Mouse (Mus musculus) retina, embryonic 14.5 days (tissue): ENCODE results near the gene Fam122a.

Experiments used
- DNase-seq: peaks from one replicate; pipeline ENCODE4 v3.0.0-alpha.2; 2015; ENCODE audit warnings: low spot score

Gene Fam122a

GRCm38 (mm10) chr19:24490275-24490674, 13.1 kb upstream of the Fam122a start:
- DNase-seq, result peak; percentile 29

GRCm38 (mm10) chr19:24486433-24487296, 9.5 kb upstream of the Fam122a start:
- DNase-seq, result no peak

- DNase-seq, result no peak
These were observed 7.5 kb upstream of the Fam122a start for GRCm38 (mm10) chr19:24484612-24485194.

DNA sequence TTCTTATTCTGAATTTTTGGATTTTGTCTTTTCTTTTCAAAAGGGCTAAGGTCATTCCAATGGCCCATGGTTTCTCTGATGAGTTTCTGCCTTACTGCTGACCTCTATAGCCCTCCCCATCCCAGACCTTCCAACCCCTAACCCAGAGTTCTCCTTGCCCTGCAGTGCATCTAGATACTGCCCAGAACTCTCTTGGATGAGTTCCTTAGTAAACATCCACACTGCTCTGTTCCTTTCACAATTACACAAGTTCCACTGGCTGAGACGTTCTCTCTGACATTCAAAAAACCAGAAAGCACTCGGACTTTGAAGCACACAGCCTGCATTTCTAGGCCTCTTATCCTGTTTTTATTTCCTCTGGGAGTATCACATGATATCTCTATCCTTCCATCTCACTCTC, 3.8 kb upstream of the Fam122a start:
- DNase-seq, result no peak

GRCm38 (mm10) chr19:24476461-24476860, 695 bp downstream of the Fam122a start:
- DNase-seq, result peak; percentile 44

DNA sequence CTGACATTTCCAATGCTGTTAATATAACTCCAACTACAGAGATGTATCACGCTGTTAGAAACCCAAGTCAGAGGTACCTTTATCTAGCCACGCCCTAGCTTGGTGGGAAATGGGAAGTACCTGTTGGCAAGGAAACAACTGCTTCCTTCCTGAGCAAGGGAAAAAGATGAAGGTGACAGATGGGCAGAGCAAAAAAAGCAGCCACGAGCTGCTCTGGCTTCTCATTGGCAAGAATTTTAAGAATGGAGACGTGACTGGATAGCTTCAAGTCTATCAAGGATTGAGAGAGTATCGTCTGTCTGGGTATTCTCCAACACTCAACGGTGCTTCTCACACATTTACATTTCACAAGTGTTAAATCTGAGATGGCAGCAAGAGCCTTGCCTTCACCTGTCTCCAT, 1.9 kb downstream of the Fam122a start:
- peak; percentile 15 for DNase-seq

DNA sequence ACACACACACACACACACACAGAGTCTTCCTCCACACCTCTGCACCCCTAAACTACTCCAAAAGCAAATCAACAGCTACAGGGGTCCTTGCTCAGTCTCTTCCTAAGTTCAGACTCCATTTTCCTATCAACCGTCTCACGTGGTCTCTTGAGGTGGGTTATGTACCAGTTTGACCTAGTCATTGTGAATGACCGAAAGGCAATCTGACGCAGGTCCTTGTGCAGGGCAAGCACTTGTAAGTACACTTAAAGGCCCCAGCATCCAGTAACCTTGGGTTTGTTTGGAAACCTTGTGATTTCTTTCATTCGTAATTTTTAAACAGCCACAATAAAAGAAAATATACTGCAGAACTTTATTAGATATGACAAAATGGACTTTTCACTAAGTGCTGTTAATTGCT, 4.6 kb downstream of the Fam122a start:
- DNase-seq, result peak; percentile 20

GRCm38 (mm10) chr19:24471538-24471937, 5.6 kb downstream of the Fam122a start:
- peak; percentile 41 for DNase-seq

DNA sequence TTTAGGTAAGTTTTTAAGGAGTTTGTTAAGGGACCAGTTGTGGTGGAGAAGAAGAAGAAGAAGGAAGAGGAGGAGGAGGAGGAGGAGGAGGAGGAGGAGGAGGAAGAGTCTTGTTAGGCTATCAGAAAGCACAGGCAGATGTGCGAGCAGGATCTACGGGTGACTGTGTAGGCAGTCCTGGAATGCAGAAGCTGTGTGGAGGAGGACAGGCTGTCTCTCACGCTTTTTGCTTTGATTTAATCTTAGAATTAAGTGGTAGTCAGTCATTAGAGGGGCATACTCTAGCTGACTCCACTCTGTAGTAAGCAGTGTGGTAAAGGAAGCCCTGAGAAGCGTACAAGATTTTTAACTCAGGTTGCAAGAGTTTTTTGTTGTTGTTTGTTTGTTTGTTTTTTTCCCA, 7.9 kb downstream of the Fam122a start:
- no peak for DNase-seq

DNA sequence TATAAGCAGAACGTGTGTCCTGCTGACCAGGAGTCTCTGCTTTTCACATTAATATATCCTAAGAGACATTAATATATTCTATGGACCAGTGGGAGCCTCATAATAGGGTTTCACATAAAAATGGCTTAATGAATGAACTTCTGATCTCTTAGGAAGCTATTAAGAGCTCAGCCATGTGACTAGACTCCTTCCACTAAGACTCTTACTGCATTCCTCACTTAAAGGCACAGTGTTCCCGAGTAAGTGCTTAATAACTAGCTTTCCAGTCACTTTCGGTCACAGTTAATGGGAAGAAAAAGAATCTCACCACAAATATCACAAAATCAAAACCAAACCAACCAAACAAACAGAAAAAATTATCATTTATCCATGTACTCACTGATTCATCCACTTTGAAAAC, 8.5 kb downstream of the Fam122a start:
- peak; percentile 38 for DNase-seq

DNA sequence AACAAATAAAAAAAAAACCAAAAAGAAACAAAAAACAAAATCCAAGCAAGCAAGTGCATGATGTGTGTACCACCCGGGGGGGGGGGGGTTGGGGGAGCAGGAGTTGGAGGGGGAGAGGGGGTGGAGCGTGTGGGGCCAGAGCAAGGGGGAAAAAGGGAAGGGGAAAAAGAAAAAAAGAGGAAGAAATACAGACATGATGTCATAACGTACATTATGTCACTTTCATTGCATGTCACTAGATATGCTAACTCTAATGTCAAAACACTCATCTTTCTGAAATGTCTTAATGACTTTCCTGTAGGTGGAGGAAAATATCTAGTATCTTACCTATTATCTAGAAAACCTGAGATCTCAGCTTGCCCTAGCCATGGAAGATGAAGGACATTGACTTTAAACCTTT, 14.1 kb downstream of the Fam122a start:
- DNase-seq, result no peak

DNA sequence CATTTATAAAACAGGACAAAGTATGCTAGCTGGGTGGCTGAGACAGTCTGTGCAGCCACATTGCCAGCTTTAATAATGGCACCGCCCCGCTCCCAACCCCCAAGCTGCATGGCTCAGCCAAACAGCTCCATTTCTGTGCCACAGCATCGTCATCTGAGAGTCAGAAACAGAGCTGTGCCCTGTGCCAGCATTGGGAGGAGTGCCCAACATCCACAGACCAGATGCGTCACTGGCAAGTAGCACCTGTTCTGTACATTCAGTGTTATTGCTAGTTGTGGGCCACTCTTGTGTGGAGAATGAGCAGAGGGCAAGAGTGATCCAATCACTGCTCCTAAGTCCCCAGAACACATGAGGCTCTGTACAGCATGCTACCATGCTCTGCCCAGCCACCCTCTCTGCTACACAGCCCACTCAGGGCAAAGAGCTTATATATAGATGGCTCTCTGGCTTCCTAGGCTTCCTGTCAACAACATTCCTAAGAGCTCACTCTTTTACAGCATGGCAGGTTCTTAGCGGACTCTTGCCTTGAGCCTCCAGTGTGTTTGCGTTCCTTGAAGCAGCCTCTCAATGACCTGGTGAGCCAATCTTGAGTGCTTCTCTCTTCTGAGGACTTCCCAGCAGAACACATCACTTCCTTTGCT, 20.4 kb downstream of the Fam122a start:
- DNase-seq, result no peak

GRCm38 (mm10) chr19:24455249-24455960, 21.8 kb downstream of the Fam122a start:
- DNase-seq, result no peak

GRCm38 (mm10) chr19:24454451-24454850, 22.7 kb downstream of the Fam122a start:
- DNase-seq, result no peak

DNA sequence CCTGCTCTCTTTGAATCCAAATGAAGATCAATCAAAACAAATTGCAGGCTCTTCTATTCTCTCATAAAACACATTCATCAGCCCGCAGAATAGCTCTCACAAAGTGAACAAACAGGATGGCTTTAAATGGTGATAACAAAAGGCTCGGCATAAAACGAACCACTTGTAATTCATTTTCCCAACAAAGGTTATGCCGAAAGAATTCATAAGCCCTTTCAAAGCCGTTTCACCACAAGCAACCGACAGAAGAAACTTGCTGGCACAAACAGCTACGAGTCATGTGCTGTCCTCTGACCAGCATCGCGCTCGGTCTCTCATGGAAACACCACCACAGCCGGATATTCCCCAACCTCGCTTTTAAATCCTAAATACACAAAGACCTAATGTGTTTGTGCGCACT, 23.8 kb downstream of the Fam122a start:
- peak; percentile 40 for DNase-seq

- peak; percentile 77 for DNase-seq
These were observed 24.7 kb downstream of the Fam122a start for GRCm38 (mm10) chr19:24452441-24452898.

- DNase-seq, result peak; percentile 42
These were observed 25.5 kb downstream of the Fam122a start for GRCm38 (mm10) chr19:24451626-24452025.

DNA sequence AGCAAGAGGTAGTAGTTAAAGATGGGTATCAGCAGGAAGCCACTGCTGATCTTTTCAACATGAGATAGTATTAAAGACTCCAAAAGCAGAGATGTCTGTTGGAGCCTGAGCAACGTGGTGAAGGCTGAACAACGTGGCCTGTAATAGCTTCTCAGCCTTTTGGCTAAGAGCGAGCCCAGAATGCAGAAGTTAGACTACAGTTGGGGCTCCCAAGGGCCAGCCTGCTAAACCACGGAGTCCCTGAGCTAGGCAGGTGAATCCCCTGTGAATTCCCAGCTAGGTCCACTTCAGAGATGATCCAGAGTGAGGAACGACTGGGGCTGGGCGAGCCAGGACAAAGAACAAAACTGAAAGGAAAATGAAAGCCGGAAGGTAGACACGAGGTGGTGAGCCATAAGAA, 26.4 kb downstream of the Fam122a start:
- DNase-seq, result no peak

DNA sequence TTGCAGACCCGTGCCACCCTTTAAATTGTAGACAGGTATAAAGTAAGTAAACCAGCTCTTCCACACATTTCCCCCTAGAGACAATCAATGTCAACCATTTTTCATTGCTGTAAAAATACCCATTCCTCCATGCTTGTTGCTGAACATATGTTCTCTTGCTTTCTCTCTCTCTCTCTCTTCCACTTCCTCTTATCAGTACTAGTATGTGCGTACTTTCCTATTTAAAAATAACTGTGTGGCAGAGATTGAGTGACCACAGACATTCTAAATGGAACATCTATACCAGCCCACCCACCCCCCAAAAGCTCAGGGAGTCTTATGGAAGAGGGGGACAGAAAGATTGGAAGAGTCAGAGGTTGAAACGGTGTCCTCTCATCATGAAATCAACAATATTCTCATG, 32.8 kb downstream of the Fam122a start:
- no peak for DNase-seq

- DNase-seq, result no peak
These were observed 37.4 kb downstream of the Fam122a start for GRCm38 (mm10) chr19:24439715-24440114.

DNA sequence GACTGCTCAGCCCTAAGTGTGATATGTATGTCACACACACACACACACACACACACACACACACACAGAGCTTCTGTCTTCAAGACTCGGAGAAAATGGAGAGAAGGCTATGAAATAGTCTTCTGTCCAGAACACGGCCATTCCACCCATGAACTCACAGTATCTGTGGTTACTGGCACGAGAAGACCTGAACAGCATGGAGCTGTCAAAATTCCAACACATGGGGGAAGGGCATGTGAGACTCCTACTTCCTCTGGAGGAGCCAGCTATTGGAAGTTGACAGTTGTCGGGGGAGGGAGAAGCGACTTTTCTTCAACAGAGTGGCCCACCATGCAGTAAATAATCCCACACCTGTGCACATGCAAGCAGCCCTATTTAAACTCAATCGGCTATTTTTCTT, 42.9 kb downstream of the Fam122a start:
- DNase-seq, result no peak

DNA sequence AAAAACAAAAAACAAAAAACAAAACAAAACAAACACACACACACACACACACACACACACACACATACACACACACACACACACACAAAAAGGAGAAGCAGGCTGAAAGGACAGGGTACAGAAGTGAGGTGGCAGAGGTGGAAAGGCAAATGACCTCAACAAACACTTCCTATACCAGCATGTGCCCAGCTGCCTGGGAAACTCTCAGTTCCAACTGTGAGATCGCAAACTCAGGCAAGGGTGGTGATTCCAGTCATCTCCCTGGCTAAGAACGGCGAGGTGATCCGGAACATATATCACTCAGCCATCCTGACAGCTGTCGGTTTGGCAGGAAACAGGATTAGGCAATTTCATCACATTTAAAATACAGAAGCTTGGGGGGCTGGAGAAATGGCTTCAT, 44.7 kb downstream of the Fam122a start:
- DNase-seq, result no peak
